Mouse (Mus musculus): ENCODE data around the gene Cd72.

Gene Cd72

DNA sequence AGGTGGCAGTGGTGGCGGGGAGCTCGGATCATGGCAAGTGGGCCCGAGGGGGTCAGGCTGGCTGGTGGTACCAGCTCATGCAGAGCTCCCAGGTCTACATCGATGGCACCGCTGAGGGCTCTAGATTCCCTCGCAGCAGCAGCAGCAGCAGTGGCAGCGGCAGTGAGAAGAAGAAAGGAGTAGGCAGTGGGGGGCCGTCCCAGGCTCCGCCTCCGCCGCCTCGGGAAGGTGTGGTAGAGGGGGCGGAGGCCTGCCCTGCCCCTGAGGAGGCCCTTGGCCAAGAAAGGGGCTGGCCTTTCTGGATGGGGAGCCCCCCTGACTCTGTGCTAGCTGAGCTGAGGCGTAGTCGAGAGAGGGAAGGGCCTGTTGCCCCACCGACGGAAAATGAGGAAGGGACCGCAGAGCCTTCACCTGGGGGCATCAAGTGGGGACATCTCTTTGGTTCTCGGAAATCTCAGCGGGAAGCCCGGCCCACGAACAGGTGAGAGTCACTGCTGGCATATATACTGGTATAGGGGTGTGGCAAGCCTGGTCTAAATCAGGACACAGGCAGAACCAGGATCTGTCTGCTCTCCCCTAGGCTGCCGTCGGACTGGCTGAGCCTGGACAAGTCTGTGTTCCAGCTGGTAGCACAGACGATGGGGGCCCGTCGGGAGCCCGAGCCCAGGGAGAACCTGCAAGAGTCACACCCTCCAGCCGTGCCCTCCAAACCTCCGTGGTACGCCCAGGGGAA is 28.6 kb downstream of the Cd72 start:
- DNase-seq = no peak

DNA sequence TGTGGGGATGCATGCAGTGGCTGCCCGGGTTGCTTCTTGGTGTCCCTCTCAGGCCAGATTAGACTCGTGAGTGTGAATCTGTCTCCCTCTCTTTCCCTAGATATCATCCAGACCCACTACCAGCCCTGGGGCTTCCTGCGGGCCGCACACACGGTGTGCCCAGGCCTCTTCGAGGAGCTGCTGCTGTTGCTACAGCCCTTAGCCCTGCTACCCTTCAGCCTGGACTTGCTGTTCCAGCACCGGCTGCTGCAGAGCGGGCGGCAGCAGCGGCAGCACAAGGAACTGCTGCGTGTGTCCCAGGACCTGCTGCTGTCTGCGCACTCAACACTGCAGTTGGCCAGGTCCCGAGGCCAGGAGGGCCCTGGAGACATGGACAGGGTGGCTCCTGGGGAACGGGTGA is 29.2 kb downstream of the Cd72 start:
- DNase-seq = no peak

DNA sequence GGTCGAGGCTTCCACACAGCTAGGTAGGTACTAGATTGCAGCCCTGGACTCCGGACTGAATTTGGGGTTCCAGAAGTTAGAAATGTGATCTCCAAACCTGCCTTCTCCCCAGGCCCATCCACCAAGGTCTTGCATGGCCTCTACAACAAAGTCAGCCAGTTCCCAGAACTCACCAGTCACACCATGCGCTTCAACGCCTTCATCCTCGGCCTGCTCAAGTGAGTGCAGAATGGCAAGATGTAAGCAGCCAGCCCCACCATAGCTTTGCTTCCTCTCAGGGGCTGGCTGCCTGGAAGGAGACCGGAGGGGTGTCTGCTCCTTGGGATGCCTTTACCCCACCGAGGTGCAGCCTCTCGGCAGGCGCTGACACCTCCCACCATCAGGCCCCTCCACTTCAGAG is 30.4 kb downstream of the Cd72 start:
- no peak for DNase-seq

DNA sequence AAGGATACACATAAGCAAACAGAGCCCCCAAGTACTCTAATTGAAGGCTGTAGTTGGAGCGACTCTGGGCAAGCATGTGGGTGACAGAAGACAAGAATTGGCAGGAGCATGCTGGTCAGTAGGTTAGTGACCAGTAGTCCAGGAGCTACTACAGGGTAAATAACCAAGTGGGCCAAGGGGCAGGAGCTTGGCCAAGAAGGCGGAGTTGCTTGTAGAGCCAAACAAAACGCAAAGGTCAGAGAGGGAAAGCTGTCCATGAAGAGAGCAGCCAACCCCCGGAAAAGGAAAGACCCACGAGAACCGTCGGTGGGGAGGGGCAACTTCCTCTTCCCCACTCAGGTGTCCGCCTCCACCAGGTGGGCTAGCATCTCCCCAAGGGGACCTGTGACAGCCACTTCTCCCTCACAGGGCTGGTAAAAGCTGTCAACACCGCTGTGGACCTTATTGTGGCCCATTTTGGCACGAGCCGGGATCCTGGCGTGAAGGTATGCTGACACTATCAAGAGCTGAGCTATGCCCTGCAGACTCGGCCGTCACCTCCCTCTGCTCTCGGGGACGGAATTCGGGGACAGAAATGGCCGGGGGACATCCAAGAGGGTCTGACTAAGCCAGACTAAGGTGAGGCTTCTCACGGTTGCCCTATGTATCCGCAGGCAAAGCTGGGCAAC is 31.0 kb downstream of the Cd72 start:
- DNase-seq = peak; percentile 83 to 89

DNA sequence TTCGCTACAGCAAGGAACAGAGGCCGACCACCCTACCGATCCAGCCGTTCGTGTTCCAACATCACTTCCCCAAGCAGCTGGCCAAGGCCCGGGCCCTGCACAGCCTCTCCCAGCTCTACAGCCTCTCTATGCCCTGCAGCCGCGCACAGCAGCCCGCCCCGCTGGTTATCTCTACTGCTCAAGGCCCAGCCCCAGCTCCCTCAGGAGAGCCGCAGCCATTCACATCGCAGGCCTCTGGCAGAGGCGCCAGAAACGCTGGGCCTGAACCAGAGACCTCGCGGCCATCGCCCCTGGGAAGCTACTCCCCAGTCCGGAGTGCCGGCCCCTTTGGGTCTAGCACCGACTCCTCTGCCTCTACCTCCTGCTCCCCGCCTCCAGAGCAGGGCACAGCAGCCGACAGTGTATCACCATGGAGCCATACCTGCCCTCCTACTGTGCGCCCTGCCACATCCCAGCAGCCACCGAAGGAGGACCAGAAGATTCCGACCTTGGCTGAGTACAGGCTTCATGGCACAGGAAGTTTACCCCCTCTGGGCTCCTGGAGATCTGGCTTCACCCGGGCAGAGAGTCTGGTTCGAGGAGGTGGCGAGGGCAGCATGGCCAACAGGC is 32.7 kb downstream of the Cd72 start:
- DNase-seq = no peak

DNA sequence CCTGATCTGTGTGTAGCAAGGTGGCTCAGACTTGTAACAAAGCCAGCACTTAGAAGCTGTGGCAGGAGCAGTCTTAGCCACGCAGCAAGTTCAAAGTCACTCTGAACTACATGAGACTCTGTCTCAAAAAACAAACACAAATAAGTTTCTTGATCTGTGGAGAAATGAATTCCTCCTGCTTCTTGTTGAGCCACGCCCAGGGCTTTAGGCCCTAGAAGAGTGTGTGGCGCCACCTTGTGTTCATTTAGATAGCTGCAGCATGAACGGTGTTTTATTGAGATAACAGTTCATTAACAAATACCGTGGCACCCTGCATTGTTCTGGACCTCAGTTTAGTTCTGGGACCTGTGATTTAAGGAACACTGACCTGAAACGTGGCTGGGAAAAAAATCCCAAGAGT is 34.1 kb downstream of the Cd72 start:
- DNase-seq = peak; percentile 80 to 88

DNA sequence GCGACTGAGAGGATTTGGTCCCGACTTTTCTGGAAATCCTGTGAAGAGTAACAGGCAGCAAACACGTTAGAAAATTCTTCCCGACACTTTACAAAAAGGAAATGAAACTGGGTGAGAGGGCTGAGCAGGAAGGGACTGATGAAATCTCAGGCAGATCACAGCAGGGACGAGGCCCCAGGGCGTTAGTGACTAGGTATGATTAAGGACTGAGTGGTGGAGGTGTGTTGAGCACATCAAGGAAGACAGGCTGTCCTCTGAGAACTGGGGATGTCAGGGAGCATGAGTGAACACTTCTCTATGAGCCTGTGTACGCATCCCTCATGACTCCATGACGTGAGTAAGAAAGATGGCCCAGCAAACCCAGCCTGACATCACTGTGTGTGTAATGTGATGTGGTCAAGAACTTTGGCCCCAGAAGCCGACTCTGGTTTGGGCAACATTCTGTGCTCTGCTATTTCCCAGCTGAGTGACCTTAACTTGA is 34.6 kb downstream of the Cd72 start:
- DNase-seq = no peak

DNA sequence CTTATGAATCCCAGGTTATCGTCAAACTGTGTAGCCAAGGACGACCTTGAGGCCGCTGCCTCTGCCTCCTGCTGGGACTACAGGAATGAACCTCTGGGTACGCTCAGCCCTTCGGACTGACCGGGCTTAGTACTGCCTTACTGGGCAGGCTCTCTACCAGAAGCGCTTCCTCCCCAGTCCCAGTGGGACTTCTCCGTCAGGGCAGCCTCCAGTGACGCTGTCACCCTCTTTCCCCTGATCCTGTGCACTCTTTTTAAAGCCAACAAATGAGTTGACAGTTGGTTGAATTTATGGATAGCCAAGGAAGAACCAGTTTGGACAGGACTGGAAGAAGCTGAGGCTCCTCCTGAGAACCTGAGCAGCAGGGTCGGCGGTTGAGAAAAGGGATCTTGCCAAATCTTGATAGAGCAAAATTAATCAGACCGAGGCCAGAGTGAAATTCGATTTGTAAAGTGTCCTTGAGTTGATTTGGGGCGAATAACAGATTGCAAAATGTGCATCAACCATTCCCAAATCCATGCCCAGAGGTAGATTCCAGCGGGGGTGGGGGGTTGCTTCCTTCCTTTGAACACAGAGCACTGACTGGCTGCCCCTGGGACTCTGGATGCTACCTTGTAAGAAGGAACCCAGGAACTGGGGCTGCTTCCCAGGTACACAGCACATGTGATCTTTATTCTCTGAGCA is 35.3 kb downstream of the Cd72 start:
- peak; percentile 49 to 62 for DNase-seq

DNA sequence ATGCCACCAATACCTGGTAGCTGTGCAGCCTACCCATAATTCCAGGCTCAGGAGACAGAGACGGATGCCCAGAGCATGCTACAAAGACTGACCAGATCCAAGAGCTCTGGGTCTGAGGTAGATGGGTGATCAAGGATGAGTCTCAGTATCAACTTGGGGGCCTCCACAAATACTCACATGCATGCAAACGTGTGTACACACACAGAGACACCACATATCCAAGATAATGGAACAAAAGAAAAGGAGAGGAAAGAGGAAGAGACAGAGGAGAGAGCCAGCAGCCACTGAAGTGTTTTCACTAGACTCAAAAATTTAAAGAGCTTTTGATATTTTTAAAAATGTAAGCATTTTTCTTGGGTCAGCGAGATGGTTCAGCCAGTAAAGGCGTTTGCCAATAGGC is 36.0 kb downstream of the Cd72 start:
- no peak for DNase-seq

DNA sequence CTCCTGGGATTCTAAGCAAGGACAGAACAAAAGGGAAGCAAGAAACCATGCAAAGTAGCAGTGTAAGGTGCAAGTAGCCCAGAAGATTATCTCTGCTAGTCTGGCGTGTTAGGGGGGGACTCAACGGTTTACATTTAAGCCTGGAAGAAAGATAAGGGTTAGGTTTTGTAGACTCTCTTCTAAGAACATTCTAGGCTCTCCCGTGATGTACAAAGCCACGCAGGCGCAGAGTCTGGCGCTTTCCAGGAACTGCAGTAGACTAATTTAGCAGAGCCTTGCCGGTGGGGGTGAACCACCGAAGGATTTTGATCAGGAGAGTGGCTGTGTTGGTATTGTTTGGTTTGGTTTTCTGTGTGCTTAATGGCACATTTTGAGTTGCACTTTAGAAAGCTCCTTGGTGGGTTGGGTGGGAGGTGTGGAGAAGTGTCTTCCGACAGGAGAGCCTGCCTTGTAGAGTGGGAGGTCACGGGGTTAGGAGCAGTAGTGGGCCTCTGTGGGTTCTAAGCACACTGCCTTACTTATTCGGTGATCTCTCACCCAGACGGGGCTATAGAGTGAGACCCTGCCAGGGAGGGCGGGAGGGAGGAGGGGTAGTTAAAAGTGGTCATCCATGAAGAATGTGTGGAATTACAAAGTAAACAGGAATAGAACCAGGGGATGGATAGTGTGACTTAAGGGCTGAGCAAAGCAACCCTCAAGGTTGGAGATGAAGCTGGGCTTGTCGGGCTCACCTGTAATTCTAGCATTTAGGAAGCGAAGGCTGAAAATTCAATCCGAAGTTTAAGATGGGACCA is 37.0 kb downstream of the Cd72 start:
- no peak for DNase-seq

DNA sequence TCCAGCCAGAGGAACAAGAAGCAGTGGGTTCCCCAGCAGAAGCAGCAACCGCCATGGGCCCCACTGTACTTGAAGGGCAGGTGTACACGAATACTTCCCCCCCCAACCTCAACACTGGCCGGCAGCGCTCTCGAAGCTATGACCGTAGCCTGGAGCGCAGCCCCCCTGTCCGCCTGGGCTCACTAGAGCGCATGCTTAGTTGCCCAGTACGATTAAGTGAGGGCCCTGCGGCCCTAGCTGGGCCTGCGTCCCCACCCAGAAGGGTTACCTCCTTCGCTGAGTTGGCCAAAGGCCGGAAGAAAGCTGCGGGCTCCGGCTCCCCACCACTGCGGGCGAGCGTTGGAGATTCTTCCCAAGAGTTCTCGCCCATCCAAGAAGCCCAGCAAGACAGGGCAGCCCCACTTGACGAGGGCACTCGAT is 38.3 kb downstream of the Cd72 start:
- no peak for DNase-seq

DNA sequence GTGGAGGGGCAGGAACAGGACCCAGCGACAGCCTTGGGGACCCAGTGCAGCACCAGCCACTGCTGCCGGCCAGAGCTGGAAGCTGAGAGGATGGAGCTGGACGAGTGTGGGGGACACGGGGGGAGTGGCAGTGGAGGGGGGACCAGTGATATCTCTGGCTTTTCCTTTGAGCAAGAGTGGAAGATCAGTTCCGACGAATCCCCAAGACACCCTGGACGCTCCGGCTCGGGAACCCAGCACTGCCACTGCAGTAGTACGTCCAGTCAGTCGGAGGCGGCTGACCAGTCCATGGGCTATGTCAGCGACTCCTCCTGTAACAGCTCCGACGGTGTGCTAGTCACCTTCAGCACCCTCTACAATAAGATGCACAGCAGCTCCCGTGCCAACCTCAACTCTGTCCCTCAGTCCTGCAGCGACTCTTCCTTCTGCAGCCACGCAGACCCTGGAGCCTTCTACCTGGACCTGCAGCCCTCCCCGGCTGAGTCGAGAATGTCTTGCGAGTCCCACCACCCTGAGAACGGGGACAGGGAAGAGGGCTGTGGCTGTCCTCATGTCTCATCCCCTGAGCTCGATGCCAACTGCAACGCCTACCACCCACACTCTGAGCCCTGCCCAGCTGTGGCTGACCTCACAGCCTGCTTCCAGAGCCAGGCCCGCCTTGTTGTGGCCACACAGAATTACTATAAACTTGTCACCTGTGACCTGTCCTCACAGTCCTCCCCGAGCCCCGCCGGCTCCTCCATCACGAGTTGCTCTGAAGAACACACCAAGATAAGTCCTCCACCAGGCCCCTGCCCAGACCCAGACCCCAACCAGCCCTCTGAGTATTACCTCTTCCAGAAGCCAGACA is 39.0 kb downstream of the Cd72 start:
- no peak for DNase-seq

DNA sequence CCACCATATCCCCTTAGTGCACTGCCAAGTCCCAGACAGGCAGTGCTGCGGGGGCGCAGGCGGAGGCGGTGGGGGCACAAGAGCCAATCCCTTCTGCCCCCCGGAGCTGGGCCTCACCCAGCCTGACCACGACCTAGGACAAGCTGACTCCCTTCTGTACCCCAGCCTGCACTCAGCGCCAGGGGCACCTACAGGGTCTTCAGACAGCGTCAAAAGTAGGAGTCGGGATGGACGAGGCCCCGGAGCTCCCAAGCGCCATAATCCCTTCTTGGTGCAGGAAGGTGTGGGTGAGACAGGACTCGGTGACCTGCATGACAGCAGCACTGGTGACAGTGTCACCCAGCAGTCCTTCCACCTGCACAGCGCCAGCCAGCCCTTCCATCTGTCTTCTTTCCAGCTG is 39.7 kb downstream of the Cd72 start:
- no peak for DNase-seq

DNA sequence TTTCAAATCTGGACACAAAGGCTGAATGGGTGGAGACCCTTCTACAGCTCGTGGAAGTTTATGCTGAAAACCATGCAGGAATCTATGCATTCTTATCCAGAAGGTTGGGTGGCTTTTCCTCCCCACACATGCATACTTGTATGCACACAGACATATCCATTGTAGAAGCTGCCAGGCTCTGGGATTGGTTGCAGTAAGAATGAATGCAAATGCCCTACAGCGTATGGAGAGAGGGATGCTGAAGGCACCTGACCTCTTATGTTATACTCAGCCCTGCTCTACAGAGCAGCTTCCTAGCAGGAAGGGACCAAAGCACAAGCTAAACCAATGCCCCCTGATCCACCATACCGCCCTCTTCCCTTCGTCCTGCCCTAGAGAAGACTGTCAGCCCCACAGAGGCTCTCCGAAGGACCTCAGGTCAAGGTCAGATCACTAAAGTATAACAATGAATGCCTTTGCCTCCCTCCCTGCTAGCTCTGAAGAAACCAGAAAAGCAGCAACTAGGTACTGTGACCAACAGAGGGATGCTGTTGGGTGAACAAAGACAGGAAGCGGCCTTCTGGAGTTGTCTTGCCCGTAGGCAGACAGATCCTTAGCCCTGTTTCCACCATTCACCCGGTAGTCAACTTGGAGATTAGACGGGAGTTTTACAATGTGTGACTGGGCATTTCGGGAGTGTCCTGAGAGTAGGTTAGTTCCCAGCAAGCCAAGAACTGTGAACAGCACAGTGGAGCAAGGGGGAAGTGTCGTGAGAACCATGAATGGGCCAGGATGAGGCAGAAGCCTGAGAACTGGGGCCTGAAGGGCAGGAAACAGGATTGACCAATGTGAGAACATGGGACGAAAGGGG is 47.1 kb downstream of the Cd72 start:
- DNase-seq = no peak

DNA sequence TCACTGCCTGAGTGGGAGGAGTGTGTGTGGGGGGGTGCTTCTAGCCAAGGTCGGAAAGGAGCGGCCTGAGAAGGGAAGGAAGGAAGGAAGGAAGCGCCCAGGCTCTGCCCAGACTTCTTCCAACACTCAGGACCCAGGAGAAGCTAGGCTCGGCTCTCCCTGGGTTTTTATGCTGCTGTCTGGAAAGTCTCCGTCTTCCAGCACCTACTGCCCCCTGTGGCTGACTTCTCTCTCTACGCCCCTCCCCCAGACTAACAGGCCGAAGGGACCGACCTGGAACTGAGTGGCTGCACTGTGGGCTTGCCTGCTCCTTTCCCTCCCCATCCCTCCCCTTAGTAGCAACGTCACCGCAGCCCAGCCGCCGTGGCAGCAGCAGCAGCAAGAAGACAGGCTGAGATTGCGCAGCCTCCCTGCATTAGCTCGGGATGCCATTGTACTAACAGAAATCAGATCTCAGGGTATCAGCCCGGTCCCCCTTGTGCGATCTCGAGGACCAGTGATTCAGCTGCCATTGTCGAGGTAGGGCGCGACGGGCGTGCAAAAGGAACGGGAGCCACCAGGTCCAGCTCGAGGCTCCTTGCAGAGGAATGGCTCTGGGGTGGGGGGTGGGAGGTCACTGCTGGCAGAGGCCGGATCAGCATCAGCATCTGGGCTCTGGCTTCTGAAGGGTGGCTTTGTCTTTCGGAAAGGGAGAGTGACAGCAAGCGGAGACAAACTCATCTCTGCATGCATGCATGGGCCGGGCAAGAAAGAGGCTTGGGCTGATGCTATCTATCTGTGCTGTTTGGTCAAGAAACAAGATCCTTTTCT is 48.1 kb downstream of the Cd72 start:
- peak; percentile 72 to 83 for DNase-seq

DNA sequence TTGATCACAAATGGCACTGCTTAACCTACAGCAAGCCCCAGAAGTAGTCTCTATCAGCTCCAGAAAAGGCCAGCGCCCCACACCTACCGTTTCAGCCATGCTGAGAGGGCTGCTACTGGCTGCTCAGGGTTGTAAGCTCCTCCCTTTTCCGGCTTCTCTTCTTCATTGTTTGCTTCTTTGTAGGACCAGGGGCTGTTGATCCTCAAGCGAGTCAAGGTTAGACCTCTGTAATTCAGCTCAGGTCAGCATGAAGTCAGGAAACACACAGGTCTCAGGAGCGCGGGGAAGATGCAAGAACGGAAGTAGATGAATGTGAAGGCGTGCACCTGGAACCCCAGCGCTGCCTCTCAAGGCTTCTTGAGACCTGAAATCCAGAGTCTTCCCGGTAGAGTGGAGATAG is 49.7 kb downstream of the Cd72 start:
- no peak for DNase-seq

DNA sequence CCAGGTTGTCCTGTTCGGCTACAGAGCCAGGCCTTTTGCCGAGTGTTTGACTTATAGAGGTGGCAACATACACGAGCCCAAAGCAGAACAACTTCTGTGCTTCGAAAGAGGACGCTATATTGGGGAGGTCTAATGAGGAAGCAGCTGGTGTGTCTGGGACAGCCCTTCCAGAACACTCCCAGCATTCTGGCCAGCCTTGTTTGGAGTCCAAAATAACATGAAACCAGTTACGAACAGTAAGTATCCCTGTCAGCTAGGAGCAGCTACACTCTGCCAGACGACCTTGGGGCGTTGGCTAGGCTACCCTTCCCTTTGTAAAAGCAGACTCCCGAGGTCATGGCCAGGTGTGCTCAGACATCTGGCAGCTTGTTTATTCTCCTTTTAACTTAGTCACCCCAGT is 52.2 kb downstream of the Cd72 start:
- no peak for DNase-seq

DNA sequence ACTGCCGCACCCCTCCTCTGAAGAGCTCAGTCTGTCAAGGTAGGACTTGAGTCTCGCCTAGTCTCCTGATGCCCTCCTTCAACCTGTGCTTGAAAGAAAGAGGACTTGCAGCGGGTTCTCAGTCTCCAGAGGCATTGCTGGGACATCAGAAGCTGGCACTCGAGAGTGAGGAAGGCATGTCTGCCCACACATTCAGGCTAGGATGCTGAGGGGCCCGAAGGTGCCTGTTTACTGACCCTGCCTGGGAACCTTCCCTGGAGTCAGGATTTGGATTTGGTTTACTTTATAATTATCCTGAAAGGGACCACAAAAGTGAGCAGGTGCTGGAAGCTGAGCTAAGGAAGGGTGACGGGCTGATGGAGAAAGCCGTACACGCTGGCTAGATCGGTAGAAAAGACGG is 52.9 kb downstream of the Cd72 start:
- DNase-seq = no peak

DNA sequence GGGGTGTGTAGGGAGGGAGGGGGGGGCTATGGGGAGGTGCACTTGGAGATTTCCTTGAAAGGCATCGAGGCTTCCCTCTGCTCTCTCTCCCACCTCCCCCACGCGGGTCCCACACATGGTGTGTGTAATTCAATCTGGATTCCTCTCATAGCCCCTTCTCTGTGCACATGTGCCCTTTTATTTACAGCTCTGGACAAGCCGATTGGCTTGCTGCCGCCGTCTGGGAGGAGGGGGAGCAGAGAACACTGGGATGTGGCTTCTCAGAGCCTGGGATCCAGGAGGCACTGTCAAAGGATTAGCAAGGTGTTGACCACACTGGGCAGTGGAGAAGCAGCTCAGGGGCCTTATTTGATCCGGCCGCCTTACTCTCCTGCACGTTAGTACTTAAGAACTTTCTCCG is 53.5 kb downstream of the Cd72 start:
- no peak for DNase-seq

Data from kidney, adult 8-10 months (tissue).